Mouse (Mus musculus) erythroblast, embryonic 14.5 days (primary cell): ENCODE measurements around the gene Mum1.

ENCODE experiments used
- GATA1 ChIP-seq: IDR thresholded peaks from 2 replicates; pipeline ENCODE4 v1.6.1; 2012; ENCODE audit warnings: low read length, inconsistent platforms, mixed read lengths
- TAL1 ChIP-seq: IDR thresholded peaks from 3 replicates; pipeline ENCODE4 v1.6.1; 2012; ENCODE audit warnings: low read length, inconsistent platforms, mixed read lengths

DNA sequence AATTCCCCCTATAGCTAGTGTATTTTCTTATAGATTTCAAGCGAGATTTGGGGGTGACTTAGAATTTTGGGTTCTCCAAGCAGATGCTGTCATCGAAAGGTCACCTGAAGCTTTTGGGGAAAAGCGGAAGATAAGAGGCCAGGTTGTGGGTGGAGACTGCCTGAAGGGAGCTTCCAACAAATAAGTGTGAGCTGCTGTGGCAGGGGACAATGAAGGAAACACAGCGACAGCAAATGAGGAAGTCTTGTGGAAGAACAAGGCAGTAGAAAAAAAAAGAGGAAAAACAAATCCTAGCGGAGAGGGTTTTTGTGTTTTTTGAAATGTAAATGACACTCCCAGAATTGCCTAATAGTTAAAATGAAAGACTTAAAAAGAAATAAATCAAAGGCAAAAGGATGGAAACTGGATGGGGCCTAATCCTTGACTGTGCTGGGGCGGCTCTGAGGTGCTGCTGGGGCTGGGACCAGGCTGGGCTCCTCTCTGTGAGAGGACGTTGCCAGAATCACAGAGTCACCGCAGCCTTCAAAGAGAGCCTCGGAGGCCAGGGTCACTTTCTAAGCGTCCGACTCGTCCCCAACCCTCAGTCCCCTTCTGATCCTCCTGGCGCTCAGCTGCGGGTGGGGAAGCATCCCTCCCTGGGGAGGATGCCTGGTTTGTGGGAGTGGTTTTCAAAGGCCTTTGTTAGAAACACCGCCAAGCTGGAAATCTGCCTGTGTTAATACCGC is 11.0 kb upstream of the Mum1 start:
- TF ChIP-seq GATA1, result no peak
- no peak for TF ChIP-seq TAL1
